Mouse (Mus musculus) kidney, embryonic 14.5 days (tissue): ENCODE data around the gene Fstl4. TPM values are rescaled to one million over a fixed set of nuclear protein-coding genes. Genes with fewer than 3 reads are reported as not detected.
"Not testable (repeated sequence)": the region's sequence is repeated elsewhere in the genome, so short reads cannot be mapped to it uniquely, and the experiment has no call there.

Experiments used
- ATAC-seq: fragments of 200-750 bp; cut with Nextera tagmentation; 2 replicates; pipeline ENCODE4 v1.8.0; 2017; ENCODE audit warnings: moderate number of reproducible peaks, mild to moderate bottlenecking, moderate TSS enrichment, moderate library complexity; ENCODE audit not compliant: low FRiP score, low TSS enrichment
- H3K27ac ChIP-seq: fragments of 300-500 bp; sonication (generic); 2 replicates; pipeline ENCODE4 v1.5.1; 2014; ENCODE audit warnings: low read depth, mild to moderate bottlenecking, low read length, moderate library complexity, mixed read lengths
- H3K27me3 ChIP-seq: fragments of 300-500 bp; sonication (generic); 2 replicates; pipeline ENCODE4 v1.6.1; 2014; ENCODE audit warnings: mild to moderate bottlenecking, low read length; ENCODE audit not compliant: control insufficient read depth, insufficient read depth
- H3K36me3 ChIP-seq: fragments of 300-500 bp; sonication (generic); 2 replicates; pipeline ENCODE4 v1.6.1; 2014; ENCODE audit warnings: low read length, mixed read lengths; ENCODE audit not compliant: control insufficient read depth, insufficient read depth
- H3K4me1 ChIP-seq: fragments of 300-500 bp; sonication (generic); 2 replicates; pipeline ENCODE4 v1.6.1; 2014; ENCODE audit warnings: low read length, mixed read lengths; ENCODE audit not compliant: control insufficient read depth, insufficient read depth
- H3K4me2 ChIP-seq: fragments of 300-500 bp; sonication (generic); replicated peaks from 2 replicates; pipeline ENCODE4 v1.6.1; 2014; ENCODE audit warnings: low read depth, mild to moderate bottlenecking, low read length
- H3K4me3 ChIP-seq: fragments of 300-500 bp; sonication (generic); 2 replicates; pipeline ENCODE4 v1.5.1; 2014; ENCODE audit warnings: mild to moderate bottlenecking, low read length
- H3K9ac ChIP-seq: fragments of 300-500 bp; sonication (generic); 2 replicates; pipeline ENCODE4 v1.6.1; 2014; ENCODE audit warnings: low read depth, mild to moderate bottlenecking, low read length, moderate library complexity
- H3K9me3 ChIP-seq: fragments of 300-500 bp; sonication (generic); 2 replicates; pipeline ENCODE4 v1.6.1; 2016; ENCODE audit warnings: low read length; ENCODE audit not compliant: control insufficient read depth
- WGBS: fragments of 180-500 bp; shearing (Covaris S2); extraction: QIAGEN DNeasy Blood & Tissue Kit; methylation state at CpG from one replicate; pipeline ENCODE4 v1.1.7; 2014; 5-methylcytosine and 5-hydroxymethylcytosine counted together
- polyA plus RNA-seq: library from polyadenylated mRNA; unstranded; fragments of >200 nt; fragmentation: Nextera tagmentation; extraction: Ambion mirVana; gene quantifications from 2 replicates; pipeline ENCODE4 v1.2.1, GENCODE M21; 2014

Gene Fstl4
- polyA plus RNA-seq, 1 experiment from 2014 or later = 1.6 TPM

- Histone ChIP-seq H3K4me3 (no peak overlapping the region), H3K9me3 (no peaks in the 10 kb centered on the region), H3K27ac (no peak overlapping the region), H3K36me3 (no peaks in the 10 kb centered on the region), H3K4me1 (0 out of 2 replicates have a peak, but pooled peaks cover 5% of the 10 kb centered on the region), H3K27me3 (no peaks in the 10 kb centered on the region), H3K9ac (no peak overlapping the region), H3K4me2 (no peak overlapping the region)
- ATAC-seq = no peak
- 77% methylated on average over 5 of the region's 5 CpGs for WGBS
Measured at GRCm38 (mm10) chr11:53187427-53188140, 423.1 kb downstream of the Fstl4 start.

- H3K9ac ChIP-seq, H3K36me3 ChIP-seq, H3K4me2 ChIP-seq, H3K27ac ChIP-seq, H3K9me3 ChIP-seq, H3K4me3 ChIP-seq, H3K27me3 ChIP-seq, ATAC-seq, H3K4me1 ChIP-seq: not testable (repeated sequence)
- WGBS = 96% methylated on average over 1 of the region's 1 CpGs
Measured at GRCm38 (mm10) chr11:53196551-53196950, 432.1 kb downstream of the Fstl4 start.

GRCm38 (mm10) chr11:53197111-53197510, 432.7 kb downstream of the Fstl4 start:
- no peak for ATAC-seq
- H3K36me3 ChIP-seq = no peaks in the 10 kb centered on the region
- H3K27ac ChIP-seq = no peak overlapping the region
- 92% methylated on average over 2 of the region's 2 CpGs for WGBS
- no peak overlapping the region for H3K4me3 ChIP-seq
- H3K9me3 ChIP-seq = no peaks in the 10 kb centered on the region
- H3K4me1 ChIP-seq = no peaks in the 10 kb centered on the region
- H3K4me2 ChIP-seq = no peak overlapping the region
- no peaks in the 10 kb centered on the region for H3K27me3 ChIP-seq
- H3K9ac ChIP-seq = no peak overlapping the region

GRCm38 (mm10) chr11:53202459-53203250, 438.2 kb downstream of the Fstl4 start:
- Histone ChIP-seq H3K4me3 (no peak overlapping the region), H3K27me3 (no peaks in the 10 kb centered on the region), H3K9me3 (no peaks in the 10 kb centered on the region), H3K36me3 (no peaks in the 10 kb centered on the region), H3K4me2 (no peak overlapping the region), H3K27ac (no peak overlapping the region), H3K4me1 (no peaks in the 10 kb centered on the region), H3K9ac (no peak overlapping the region)
- no peak for ATAC-seq
- WGBS = 82% methylated on average over 2 of the region's 2 CpGs

- no peaks in the 10 kb centered on the region for H3K4me1 ChIP-seq
- no peak overlapping the region for H3K27ac ChIP-seq
- H3K4me3 ChIP-seq = no peak overlapping the region
- no peaks in the 10 kb centered on the region for H3K27me3 ChIP-seq
- 83% methylated on average over 9 of the region's 9 CpGs for WGBS
- no peak for ATAC-seq
- H3K36me3 ChIP-seq = no peaks in the 10 kb centered on the region
- H3K9me3 ChIP-seq = no peaks in the 10 kb centered on the region
- no peak overlapping the region for H3K4me2 ChIP-seq
- H3K9ac ChIP-seq = no peak overlapping the region
Measured at GRCm38 (mm10) chr11:53210876-53211275, 446.4 kb downstream of the Fstl4 start.

GRCm38 (mm10) chr11:53229011-53229410, 464.6 kb downstream of the Fstl4 start:
- Histone ChIP-seq H3K4me2 (no peak overlapping the region), H3K9ac (no peak overlapping the region), H3K4me3 (no peak overlapping the region), H3K9me3 (no peaks in the 10 kb centered on the region), H3K27me3 (no peaks in the 10 kb centered on the region), H3K4me1 (no peaks in the 10 kb centered on the region), H3K36me3 (no peaks in the 10 kb centered on the region), H3K27ac (no peak overlapping the region)
- no peak for ATAC-seq
- WGBS = 91% methylated on average over 3 of the region's 3 CpGs

- no peak overlapping the region for H3K27ac ChIP-seq
- H3K27me3 ChIP-seq = no peaks in the 10 kb centered on the region
- H3K4me3 ChIP-seq = no peak overlapping the region
- H3K9me3 ChIP-seq = no peaks in the 10 kb centered on the region
- H3K4me1 ChIP-seq = no peaks in the 10 kb centered on the region
- 57% methylated on average over 5 of the region's 5 CpGs for WGBS
- H3K9ac ChIP-seq = no peak overlapping the region
- H3K4me2 ChIP-seq = no peak overlapping the region
- H3K36me3 ChIP-seq = no peaks in the 10 kb centered on the region
- no peak for ATAC-seq
Measured at GRCm38 (mm10) chr11:53231836-53232235, 467.4 kb downstream of the Fstl4 start.

GRCm38 (mm10) chr11:53233590-53233989, 469.2 kb downstream of the Fstl4 start:
- WGBS = 56% methylated on average over 9 of the region's 9 CpGs
- no peaks in the 10 kb centered on the region for H3K9me3 ChIP-seq
- H3K4me3 ChIP-seq = no peak overlapping the region
- H3K27ac ChIP-seq = no peak overlapping the region
- H3K9ac ChIP-seq = no peak overlapping the region
- no peak for ATAC-seq
- H3K27me3 ChIP-seq = no peaks in the 10 kb centered on the region
- H3K4me1 ChIP-seq = no peaks in the 10 kb centered on the region
- no peaks in the 10 kb centered on the region for H3K36me3 ChIP-seq
- no peak overlapping the region for H3K4me2 ChIP-seq
